Mouse (Mus musculus): ENCODE measurements at regions not wholly inside any gene's neighbourhood (a gene's known extent, or its start where the extent isn't known, plus 50 kb on each side); places are given as distances from the start of the nearest gene placed in this dataset.

GRCm38 (mm10) chr2:161196713-161197372 lies 88.0 kb upstream of the Chd6 start:
- TF ChIP-seq CTCF (IDR thresholded peaks at IDR 0.05; ENCODE audit: borderline replicate concordance, insufficient read depth, low read length) (no peak), POLR2A (IDR thresholded peaks at IDR 0.05; ENCODE audit: low read depth, low read length) (no peak)
